Comparison of ENCODE assay signal across 8 mouse cellular contexts in genomic region chr2:30464411-30464810, GRCm38 (mm10). TPM values are rescaled to one million over a fixed set of nuclear protein-coding genes. Genes with fewer than 3 reads are reported as not detected.
A peak's percentile ranks its signal among the peaks of the same experiment; 100 is the strongest.
DNase-seq lines count a peak whose midpoint lies in the region; ATAC-seq lines count a peak whose summit lies in the region.

No protein-coding gene starts in this region.

- H3K4me1 ChIP-seq in kidney, embryonic 16.5 days (ENCODE audit: insufficient read depth, low read length) = peaks cover 38% of the 10 kb centered on the region
- peaks cover 9% of the 10 kb centered on the region for H3K4me1 ChIP-seq in embryonic facial prominence, embryonic 11.5 days (ENCODE audit: control insufficient read depth, insufficient read depth, low read length)
- peaks cover 55% of the 10 kb centered on the region for H3K4me1 ChIP-seq in limb, embryonic 10.5 days
- H3K4me1 ChIP-seq in neural tube, embryonic 14.5 days (ENCODE audit: control insufficient read depth, insufficient read depth, low read length) = peaks cover 3% of the 10 kb centered on the region; the same call in 1 of the 2 replicates

- no peak for ATAC-seq in kidney, embryonic 16.5 days (ENCODE audit: low FRiP score, low TSS enrichment)
- ATAC-seq in embryonic facial prominence, embryonic 11.5 days (replicated peaks; ENCODE audit: insufficient number of reproducible peaks, low FRiP score, low TSS enrichment, low read depth) = no peak
- ATAC-seq in neural tube, embryonic 14.5 days (ENCODE audit: low read depth) = no peak
- ATAC-seq in cerebellum, adult (ENCODE audit: insufficient number of reproducible peaks, low FRiP score, low TSS enrichment) = no peak

- H3K27me3 ChIP-seq in kidney, embryonic 16.5 days (ENCODE audit: insufficient read depth, low read length) = no peaks in the 10 kb centered on the region
- no peaks in the 10 kb centered on the region for H3K27me3 ChIP-seq in embryonic facial prominence, embryonic 11.5 days (ENCODE audit: control insufficient read depth, insufficient read depth, low read length)
- peaks cover 12% of the 10 kb centered on the region for H3K27me3 ChIP-seq in limb, embryonic 10.5 days (ENCODE audit: low read depth, poor library complexity, severe bottlenecking)
- H3K27me3 ChIP-seq in neural tube, embryonic 14.5 days (ENCODE audit: control insufficient read depth, insufficient read depth, low read length) = no peaks in the 10 kb centered on the region

- WGBS in kidney, embryonic 16.5 days = 40% methylated on average over 5 of the region's 5 CpGs
- WGBS in embryonic facial prominence, embryonic 11.5 days = 64% methylated on average over 5 of the region's 5 CpGs
- WGBS in limb, embryonic 10.5 days = 74% methylated on average over 5 of the region's 5 CpGs
- 64% methylated on average over 5 of the region's 5 CpGs for WGBS in neural tube, embryonic 14.5 days

- peak overlapping the region; percentile 89 for H3K27ac ChIP-seq in kidney, embryonic 16.5 days (ENCODE audit: low read length)
- peak overlapping the region; percentile 38; the same call in 1 of the 2 replicates for H3K27ac ChIP-seq in embryonic facial prominence, embryonic 11.5 days (replicated peaks; ENCODE audit: low read depth, low read length)
- peak overlapping the region; percentile 75; the same call in 1 of the 2 replicates for H3K27ac ChIP-seq in limb, embryonic 10.5 days
- no peak overlapping the region for H3K27ac ChIP-seq in neural tube, embryonic 14.5 days (ENCODE audit: low read depth, low read length)

- peak overlapping the region; percentile 44 for H3K4me3 ChIP-seq in kidney, embryonic 16.5 days (ENCODE audit: low read length)
- peak overlapping the region; percentile 9; the same call in 1 of the 2 replicates for H3K4me3 ChIP-seq in embryonic facial prominence, embryonic 11.5 days (ENCODE audit: low read depth, low read length)
- peak overlapping the region; percentile 40 for H3K4me3 ChIP-seq in limb, embryonic 10.5 days
- H3K4me3 ChIP-seq in neural tube, embryonic 14.5 days (ENCODE audit: low read depth, low read length) = no peak overlapping the region

- H3K9ac ChIP-seq in kidney, embryonic 16.5 days (replicated peaks; ENCODE audit: low read length) = peak overlapping the region; percentile 30
- no peak overlapping the region for H3K9ac ChIP-seq in embryonic facial prominence, embryonic 11.5 days (replicated peaks; ENCODE audit: low read length)
- H3K9ac ChIP-seq in neural tube, embryonic 14.5 days (replicated peaks; ENCODE audit: low read depth, low read length) = no peak overlapping the region

- intact Hi-C loops in left cerebral cortex, postnatal 4 days (cut with DNase I) = no loop called here

- H3K36me3 ChIP-seq in kidney, embryonic 16.5 days (ENCODE audit: insufficient read depth, low read length) = no peaks in the 10 kb centered on the region
- H3K36me3 ChIP-seq in embryonic facial prominence, embryonic 11.5 days (replicated peaks; ENCODE audit: control insufficient read depth, insufficient read depth, low read depth, low read length) = no peaks in the 10 kb centered on the region
- H3K36me3 ChIP-seq in limb, embryonic 10.5 days = no peaks in the 10 kb centered on the region
- H3K36me3 ChIP-seq in neural tube, embryonic 14.5 days (ENCODE audit: control insufficient read depth, insufficient read depth, low read length) = no peaks in the 10 kb centered on the region

- peak overlapping the region; percentile 58 for H3K4me2 ChIP-seq in kidney, embryonic 16.5 days (replicated peaks; ENCODE audit: low read depth, low read length)
- H3K4me2 ChIP-seq in embryonic facial prominence, embryonic 11.5 days (ENCODE audit: low read depth, low read length) = no peak overlapping the region; the same call in 1 of the 2 replicates
- H3K4me2 ChIP-seq in neural tube, embryonic 14.5 days (ENCODE audit: low read depth, low read length) = peak overlapping the region; percentile 31

- no peaks in the 10 kb centered on the region for H3K9me3 ChIP-seq in kidney, embryonic 16.5 days (ENCODE audit: low read length)
- no peaks in the 10 kb centered on the region for H3K9me3 ChIP-seq in embryonic facial prominence, embryonic 11.5 days (replicated peaks; ENCODE audit: control insufficient read depth, low read length)
- H3K9me3 ChIP-seq in limb, embryonic 10.5 days (replicated peaks) = no peaks in the 10 kb centered on the region
- H3K9me3 ChIP-seq in neural tube, embryonic 14.5 days (ENCODE audit: control insufficient read depth, low read length) = no peaks in the 10 kb centered on the region

- DNase-seq in kidney, postnatal 14 days = no peak
- DNase-seq in embryonic facial prominence, embryonic 11.5 days (ENCODE audit: low spot score) = no peak
- no peak for DNase-seq in limb, embryonic 10.5 days (ENCODE audit: low spot score)
- no peak for DNase-seq in thymus, postnatal 36 days
- no peak for DNase-seq in left cerebral cortex, postnatal 4 days

RNA-seq across cellular contexts. Expression of gene Ier5l, which starts 9.6 kb away (rescaled TPM):
- 2.2 and 2.9 TPM in 2 replicates for polyA plus RNA-seq in kidney, embryonic 16.5 days (2015; fragmentation: Nextera tagmentation; extraction: Ambion mirVana)
- 6.6 and 12.6 TPM in 2 replicates for polyA plus RNA-seq in embryonic facial prominence, embryonic 11.5 days (2014; fragmentation: Nextera tagmentation; extraction: Ambion mirVana)
- 2.2 and 2.9 TPM in 2 replicates for polyA plus RNA-seq in limb, embryonic 10.5 days (2016; fragmentation: Nextera tagmentation; extraction: Ambion mirVana)
- polyA plus RNA-seq in neural tube, embryonic 14.5 days (2014; fragmentation: Nextera tagmentation; extraction: Ambion mirVana) = 2.3 and 2.6 TPM in 2 replicates
- total RNA-seq in left cerebral cortex, postnatal 4 days (2021) = 10 to 100 TPM; 10.8 to 13.2 TPM

RNA-seq across cellular contexts. Expression of gene Ptpa, which starts 48.6 kb away (rescaled TPM):
- 184 and 191 TPM in 2 replicates for polyA plus RNA-seq in kidney, embryonic 16.5 days (2015; fragmentation: Nextera tagmentation; extraction: Ambion mirVana)
- polyA plus RNA-seq in embryonic facial prominence, embryonic 11.5 days (2014; fragmentation: Nextera tagmentation; extraction: Ambion mirVana) = 53.7 and 62.4 TPM in 2 replicates
- 172 and 177 TPM in 2 replicates for polyA plus RNA-seq in limb, embryonic 10.5 days (2016; fragmentation: Nextera tagmentation; extraction: Ambion mirVana)
- polyA plus RNA-seq in neural tube, embryonic 14.5 days (2014; fragmentation: Nextera tagmentation; extraction: Ambion mirVana) = 65.8 and 70.7 TPM in 2 replicates
- total RNA-seq in left cerebral cortex, postnatal 4 days (2021) = 100 to 1,000 TPM; 145 to 153 TPM

RNA-seq across cellular contexts. Expression of gene Crat, which starts 48.8 kb away (rescaled TPM):
- 40.9 and 44.2 TPM in 2 replicates for polyA plus RNA-seq in kidney, embryonic 16.5 days (2015; fragmentation: Nextera tagmentation; extraction: Ambion mirVana)
- 24.0 and 29.6 TPM in 2 replicates for polyA plus RNA-seq in embryonic facial prominence, embryonic 11.5 days (2014; fragmentation: Nextera tagmentation; extraction: Ambion mirVana)
- polyA plus RNA-seq in limb, embryonic 10.5 days (2016; fragmentation: Nextera tagmentation; extraction: Ambion mirVana) = 21.9 and 22.9 TPM in 2 replicates
- 27.7 and 32.4 TPM in 2 replicates for polyA plus RNA-seq in neural tube, embryonic 14.5 days (2014; fragmentation: Nextera tagmentation; extraction: Ambion mirVana)
- 10 to 100 TPM; 33.2 to 33.3 TPM for total RNA-seq in left cerebral cortex, postnatal 4 days (2021)
